Mouse (Mus musculus) stomach, embryonic 15.5 days (tissue): ENCODE measurements around the gene Gsdma3. TPM values are rescaled to one million over a fixed set of nuclear protein-coding genes. Genes with fewer than 3 reads are reported as not detected.
"Not testable (repeated sequence)": the region's sequence is repeated elsewhere in the genome, so short reads cannot be mapped to it uniquely, and the experiment has no call there.

Experiments
- ATAC-seq: fragments of 200-750 bp; cut with Nextera tagmentation; 2 replicates; pipeline ENCODE4 v1.8.0; 2017; ENCODE audit warnings: low read depth, moderate number of reproducible peaks, moderate TSS enrichment; ENCODE audit not compliant: insufficient read depth, low FRiP score
- H3K27ac ChIP-seq: fragments of 300-500 bp; sonication (generic); 2 replicates; pipeline ENCODE4 v1.5.1; 2015; ENCODE audit warnings: mild to moderate bottlenecking, inconsistent platforms
- H3K27me3 ChIP-seq: fragments of 300-500 bp; sonication (generic); replicated peaks from 2 replicates; pipeline ENCODE4 v1.6.1; 2015; ENCODE audit warnings: inconsistent platforms
- H3K36me3 ChIP-seq: fragments of 300-500 bp; sonication (generic); 2 replicates; pipeline ENCODE4 v1.6.1; 2015; ENCODE audit warnings: inconsistent platforms
- H3K4me1 ChIP-seq: fragments of 300-500 bp; sonication (generic); 2 replicates; pipeline ENCODE4 v1.6.1; 2015; ENCODE audit warnings: inconsistent platforms
- H3K4me2 ChIP-seq: fragments of 300-500 bp; sonication (generic); 2 replicates; pipeline ENCODE4 v1.6.1; 2015; ENCODE audit warnings: mild to moderate bottlenecking, inconsistent platforms
- H3K4me3 ChIP-seq: fragments of 300-500 bp; sonication (generic); replicated peaks from 2 replicates; pipeline ENCODE4 v1.5.1; 2015; ENCODE audit warnings: inconsistent platforms
- H3K9ac ChIP-seq: fragments of 300-500 bp; sonication (generic); 2 replicates; pipeline ENCODE4 v1.6.1; 2015; ENCODE audit warnings: inconsistent platforms
- H3K9me3 ChIP-seq: fragments of 300-500 bp; sonication (generic); 2 replicates; pipeline ENCODE4 v1.6.1; 2016; ENCODE audit warnings: inconsistent platforms
- WGBS: fragments of 180-500 bp; shearing (Covaris S2); methylation state at CpG from one replicate; pipeline ENCODE4 v1.1.7; 2015; 5-methylcytosine and 5-hydroxymethylcytosine counted together
- polyA plus RNA-seq: library from polyadenylated mRNA; unstranded; fragments of >200 nt; fragmentation: Nextera tagmentation; extraction: Ambion mirVana; gene quantifications from 2 replicates; pipeline ENCODE4 v1.2.1, GENCODE M21; 2015

Gene Gsdma3
- polyA plus RNA-seq, 1 experiment from 2014 or later = not detected

DNA sequence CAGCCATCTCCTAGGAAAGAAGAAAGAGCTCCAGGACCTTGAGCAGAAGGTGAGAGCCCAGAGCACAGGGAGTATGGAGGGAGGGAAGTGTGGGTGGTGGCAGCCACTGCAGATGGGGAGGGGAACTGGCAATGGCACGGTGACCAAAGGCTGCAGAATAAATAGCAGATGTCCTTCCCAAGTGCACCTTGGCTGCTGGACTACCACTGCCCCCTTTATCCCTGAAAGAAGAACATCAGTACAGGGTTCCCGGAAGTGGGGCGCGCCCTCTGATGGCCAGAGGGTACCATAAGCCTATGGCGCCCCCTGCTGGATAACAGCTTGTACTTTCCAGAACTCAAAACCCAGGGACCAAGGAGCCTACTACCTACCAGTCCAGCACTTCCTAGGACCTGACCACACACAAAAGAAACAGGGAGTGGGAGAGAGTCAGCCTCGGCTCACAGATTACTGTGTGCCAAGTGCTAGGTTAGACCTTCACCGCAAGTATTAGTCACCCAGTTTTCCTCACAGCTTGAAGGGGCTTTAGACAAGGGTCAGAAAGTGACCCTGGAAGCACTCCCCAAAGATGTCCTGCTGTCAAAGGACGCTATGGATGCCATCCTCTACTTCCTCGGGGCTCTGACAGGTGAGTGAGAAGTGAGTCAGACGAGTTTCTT, 9.3 kb downstream of the Gsdma3 start:
- ATAC-seq, H3K4me3 ChIP-seq, H3K9ac ChIP-seq, H3K36me3 ChIP-seq, H3K27ac ChIP-seq, H3K4me1 ChIP-seq, H3K9me3 ChIP-seq, H3K4me2 ChIP-seq, H3K27me3 ChIP-seq: not testable (repeated sequence)
- WGBS = 31% methylated on average over 10 of the region's 10 CpGs

DNA sequence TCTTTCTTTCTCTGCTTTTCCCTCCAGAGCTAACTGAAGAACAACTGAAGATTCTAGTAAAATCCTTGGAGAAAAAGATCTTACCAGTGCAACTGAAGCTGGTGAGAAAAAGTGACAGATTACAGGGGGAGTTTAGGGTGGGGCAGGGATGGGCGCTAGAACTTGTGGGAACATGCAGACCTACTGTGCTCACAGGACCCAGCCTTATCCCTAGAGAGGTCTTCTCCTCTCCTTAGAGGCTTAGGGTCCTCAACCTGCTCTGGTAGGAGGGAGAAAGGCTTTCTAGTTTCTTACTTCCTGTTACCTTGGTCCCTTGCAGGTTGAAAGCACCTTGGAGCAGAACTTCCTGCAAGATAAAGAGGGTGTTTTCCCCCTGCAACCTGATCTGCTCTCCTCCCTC, 11.3 kb downstream of the Gsdma3 start:
- no peaks in the 10 kb centered on the region for H3K9me3 ChIP-seq
- H3K9ac ChIP-seq = no peak overlapping the region
- WGBS = 75% methylated on average over 1 of the region's 1 CpGs
- H3K4me3 ChIP-seq = no peak overlapping the region
- no peak overlapping the region for H3K4me2 ChIP-seq
- H3K27ac ChIP-seq = no peak overlapping the region
- no peak for ATAC-seq
- H3K27me3 ChIP-seq = no peaks in the 10 kb centered on the region
- H3K4me1 ChIP-seq = no peaks in the 10 kb centered on the region
- no peaks in the 10 kb centered on the region for H3K36me3 ChIP-seq

DNA sequence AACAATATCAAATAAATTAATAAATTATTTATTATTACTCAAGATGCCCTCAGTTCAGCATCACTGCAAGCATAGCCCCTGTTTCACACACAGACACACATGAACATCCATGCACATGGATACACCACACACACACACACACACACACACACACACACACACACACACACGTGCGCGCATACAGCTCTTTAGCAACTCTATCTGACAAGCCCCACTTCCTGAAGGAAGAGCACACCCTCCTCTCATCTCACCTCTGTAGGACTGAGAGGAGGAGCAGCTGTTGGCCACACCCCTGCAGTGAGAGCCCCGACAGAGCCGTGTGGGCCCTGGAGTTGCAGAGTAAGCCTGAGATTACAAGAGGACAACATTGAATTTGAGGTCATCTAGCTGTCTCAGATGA, 13.9 kb downstream of the Gsdma3 start:
- Histone ChIP-seq H3K9me3 (no peaks in the 10 kb centered on the region), H3K4me1 (no peaks in the 10 kb centered on the region), H3K36me3 (no peaks in the 10 kb centered on the region), H3K4me3 (no peak overlapping the region), H3K27me3 (no peaks in the 10 kb centered on the region), H3K4me2 (no peak overlapping the region), H3K27ac (no peak overlapping the region), H3K9ac (no peak overlapping the region)
- no peak for ATAC-seq
- 57% methylated on average over 5 of the region's 5 CpGs for WGBS

DNA sequence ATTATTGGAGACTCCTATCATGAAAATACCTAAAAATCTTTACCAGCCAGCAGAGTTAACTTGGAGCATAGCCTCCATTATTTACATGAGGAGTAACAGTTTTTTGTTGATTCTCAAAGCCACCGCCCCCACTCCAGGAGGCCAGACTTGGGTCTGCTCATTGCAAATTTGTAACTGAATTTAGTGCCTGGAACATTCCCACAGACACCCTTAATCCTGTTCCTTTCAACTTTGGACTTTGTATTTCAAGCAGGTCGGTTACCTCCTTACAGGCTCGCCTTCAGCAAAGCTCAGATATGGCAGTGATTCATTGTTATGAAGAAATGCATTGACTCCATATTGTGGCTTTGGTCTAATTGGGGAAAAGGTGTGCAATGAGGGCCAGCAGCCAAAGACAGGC, 18.6 kb downstream of the Gsdma3 start:
- H3K9ac ChIP-seq = no peak overlapping the region
- 67% methylated on average over 3 of the region's 3 CpGs for WGBS
- H3K4me2 ChIP-seq = no peak overlapping the region
- no peak for ATAC-seq
- no peaks in the 10 kb centered on the region for H3K4me1 ChIP-seq
- no peaks in the 10 kb centered on the region for H3K27me3 ChIP-seq
- H3K4me3 ChIP-seq = no peak overlapping the region
- H3K36me3 ChIP-seq = no peaks in the 10 kb centered on the region
- no peak overlapping the region for H3K27ac ChIP-seq
- H3K9me3 ChIP-seq = no peaks in the 10 kb centered on the region

DNA sequence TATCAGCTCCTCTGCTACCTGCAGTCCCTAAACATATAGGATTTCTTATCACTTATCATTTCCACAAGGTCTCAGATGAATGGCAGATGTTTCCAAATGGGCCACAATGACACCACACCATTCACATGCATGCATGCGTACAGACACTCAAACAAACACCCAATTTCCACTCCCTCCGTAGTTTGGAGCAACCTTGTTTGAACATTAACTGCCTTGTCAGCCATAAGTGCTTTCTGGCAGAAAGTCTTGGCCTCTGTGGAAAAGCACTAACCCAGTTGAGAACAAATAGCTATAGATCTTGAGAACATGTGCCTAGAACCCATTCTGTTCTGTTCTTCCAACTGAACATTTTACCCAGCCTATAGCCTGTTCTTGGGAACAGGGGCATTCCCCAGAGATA, 19.8 kb downstream of the Gsdma3 start:
- 65% methylated on average over 2 of the region's 2 CpGs for WGBS
- H3K4me3 ChIP-seq = no peak overlapping the region

DNA sequence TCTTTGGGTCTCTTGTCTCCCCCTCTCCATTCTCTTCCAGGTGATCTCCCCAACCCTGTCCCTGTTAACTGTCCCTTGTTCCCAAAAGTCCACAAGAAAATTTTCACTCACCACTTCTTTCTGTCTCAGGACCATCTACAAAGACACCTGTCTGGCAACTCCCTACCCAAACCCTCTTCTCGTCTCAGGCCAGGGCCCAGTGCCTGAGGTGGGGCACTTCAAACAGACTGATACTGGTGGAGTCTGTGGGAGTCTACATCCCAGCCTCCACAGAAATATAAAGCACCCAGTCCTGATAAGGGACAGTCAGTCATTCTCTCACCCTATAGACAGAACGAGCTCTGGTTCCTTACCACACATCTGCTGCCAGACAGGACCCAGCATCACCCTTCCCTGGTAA, 20.3 kb downstream of the Gsdma3 start, which contains the start of gene Gsdma2:
Gene Gsdma2 (plus strand): TSS at position 301 of the 400 bp plus-strand sequence.
- H3K27me3 ChIP-seq = 0 out of 2 replicates have a peak, but pooled peaks cover 2% of the 10 kb centered on the region
- H3K27ac ChIP-seq = no peak within 1 kb of the TSS
- no peak within 1 kb of the TSS for H3K4me2 ChIP-seq
- WGBS = 44% methylated on average over 2 of the region's 2 CpGs
- no peaks in the 10 kb centered on the region for H3K4me1 ChIP-seq
- H3K9ac ChIP-seq = no peak within 1 kb of the TSS
- no peaks in the 10 kb centered on the region for H3K36me3 ChIP-seq
- H3K4me3 ChIP-seq = no peak within 1 kb of the TSS
- no peaks in the 10 kb centered on the region for H3K9me3 ChIP-seq
- ATAC-seq = no peak

More for the DNA sequence above, 19.8 kb downstream of the Gsdma3 start:
- H3K36me3 ChIP-seq = no peaks in the 10 kb centered on the region
- no peaks in the 10 kb centered on the region for H3K9me3 ChIP-seq
- H3K4me2 ChIP-seq = no peak overlapping the region
- H3K27me3 ChIP-seq = 0 out of 2 replicates have a peak, but pooled peaks cover 2% of the 10 kb centered on the region
- no peak overlapping the region for H3K9ac ChIP-seq
- H3K27ac ChIP-seq = no peak overlapping the region
- H3K4me1 ChIP-seq = no peaks in the 10 kb centered on the region
- ATAC-seq = no peak

DNA sequence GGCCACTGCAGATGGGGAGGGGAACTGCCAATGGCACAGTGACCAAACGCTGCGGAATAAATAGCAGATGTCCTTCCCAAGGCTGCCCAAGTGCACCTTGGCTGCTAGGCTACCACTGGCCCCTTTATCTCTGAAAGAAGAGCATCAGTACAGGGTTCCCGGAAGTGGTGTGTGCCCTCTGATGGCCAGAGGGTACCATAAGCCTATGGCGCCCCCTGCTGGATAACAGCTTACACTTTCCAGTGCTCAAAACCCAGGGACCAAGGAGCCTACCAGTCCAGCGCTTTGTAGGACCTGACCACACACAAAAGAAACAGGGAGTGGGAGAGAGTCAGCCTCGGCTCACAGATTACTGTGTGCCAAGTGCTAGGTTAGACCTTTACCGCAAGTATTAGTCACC, 28.9 kb downstream of the Gsdma3 start:
- H3K36me3 ChIP-seq, H3K27ac ChIP-seq, H3K9me3 ChIP-seq, H3K4me3 ChIP-seq, H3K9ac ChIP-seq, H3K4me2 ChIP-seq, H3K27me3 ChIP-seq, H3K4me1 ChIP-seq: not testable (repeated sequence)
- peak; percentile 35 for ATAC-seq
- WGBS = 15% methylated on average over 7 of the region's 7 CpGs

DNA sequence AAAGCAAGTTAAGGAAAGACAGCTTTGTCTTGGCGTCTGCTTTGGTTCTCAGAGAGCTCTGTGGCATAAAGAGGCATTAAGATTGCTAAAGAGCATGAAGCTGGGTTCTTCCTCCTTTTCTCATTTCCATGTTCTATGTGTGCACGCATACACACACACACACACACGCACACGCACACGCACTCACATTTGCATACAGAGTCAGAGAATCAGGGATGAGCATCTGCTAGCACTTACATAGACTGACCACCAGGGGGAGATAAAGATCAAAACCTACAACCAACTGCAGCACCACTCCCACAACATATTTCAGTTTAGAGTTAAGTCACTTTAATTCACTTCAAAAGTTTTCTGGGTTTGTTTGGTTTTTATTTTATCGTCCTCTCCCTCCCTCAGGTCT, 34.4 kb downstream of the Gsdma3 start:
- no peak overlapping the region for H3K4me3 ChIP-seq
- no peak overlapping the region for H3K4me2 ChIP-seq
- no peak overlapping the region for H3K9ac ChIP-seq

DNA sequence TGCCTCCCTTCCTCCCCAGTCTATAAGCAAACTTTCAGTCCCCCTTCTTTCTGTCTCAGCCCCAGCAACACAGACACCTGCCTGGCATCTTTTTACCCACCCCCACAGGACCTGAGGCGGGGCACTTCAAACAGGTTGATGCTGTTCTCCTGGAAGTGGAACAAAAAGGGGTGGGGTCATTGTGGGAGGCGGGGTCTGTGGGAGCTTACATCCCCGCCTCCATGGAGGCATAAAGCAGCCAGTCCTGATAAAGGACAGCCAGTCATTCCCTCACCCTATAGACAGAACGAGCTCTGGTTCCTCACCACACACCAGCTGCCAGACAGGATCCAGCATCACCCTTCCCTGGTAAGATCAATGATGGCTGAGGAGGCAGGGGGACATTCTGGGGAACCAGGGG, 37.9 kb downstream of the Gsdma3 start, which contains the start of gene Gsdma:
Gene Gsdma (plus strand): TSS at position 261 of the 400 bp plus-strand sequence.
- Histone ChIP-seq H3K27ac (no peak within 1 kb of the TSS), H3K27me3 (0 out of 2 replicates have a peak, but pooled peaks cover 7% of the 10 kb centered on the region), H3K9me3 (no peaks in the 10 kb centered on the region), H3K4me2 (no peak within 1 kb of the TSS), H3K4me3 (no peak within 1 kb of the TSS), H3K36me3 (no peaks in the 10 kb centered on the region), H3K9ac (no peak within 1 kb of the TSS), H3K4me1 (no peaks in the 10 kb centered on the region)
- WGBS = 23% methylated on average over 4 of the region's 4 CpGs
- no peak for ATAC-seq

More for the DNA sequence above, 34.4 kb downstream of the Gsdma3 start:
- ATAC-seq = no peak
- Histone ChIP-seq H3K36me3 (no peaks in the 10 kb centered on the region), H3K27ac (no peak overlapping the region), H3K27me3 (no peaks in the 10 kb centered on the region), H3K9me3 (no peaks in the 10 kb centered on the region), H3K4me1 (no peaks in the 10 kb centered on the region)
- 10% methylated on average over 6 of the region's 6 CpGs for WGBS

DNA sequence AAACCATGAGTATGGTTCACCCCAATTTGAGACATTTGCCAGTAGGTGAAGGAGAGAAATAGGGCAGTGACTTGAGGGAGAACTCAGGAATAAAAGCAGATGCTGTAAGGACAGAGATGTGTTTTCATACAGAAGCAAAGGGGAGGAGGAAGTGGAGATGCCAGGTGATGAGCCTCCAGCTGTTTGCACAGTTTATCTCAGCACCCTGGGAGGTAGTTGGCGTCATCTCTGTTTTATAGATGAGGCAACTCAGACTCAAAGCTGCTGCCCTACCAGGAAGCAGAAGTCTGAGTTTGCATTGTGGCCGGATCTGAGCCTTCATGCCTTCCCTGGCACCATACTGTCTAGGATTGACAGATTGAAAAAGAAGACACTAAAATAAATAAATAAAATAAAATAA, 42.8 kb downstream of the Gsdma3 start:
- H3K27me3 ChIP-seq = 0 out of 2 replicates have a peak, but pooled peaks cover 7% of the 10 kb centered on the region
- H3K4me1 ChIP-seq = no peaks in the 10 kb centered on the region
- no peak overlapping the region for H3K4me3 ChIP-seq
- no peaks in the 10 kb centered on the region for H3K9me3 ChIP-seq
- H3K4me2 ChIP-seq = no peak overlapping the region
- H3K9ac ChIP-seq = no peak overlapping the region
- 48% methylated on average over 2 of the region's 2 CpGs for WGBS
- no peak for ATAC-seq
- no peaks in the 10 kb centered on the region for H3K36me3 ChIP-seq
- no peak overlapping the region for H3K27ac ChIP-seq

DNA sequence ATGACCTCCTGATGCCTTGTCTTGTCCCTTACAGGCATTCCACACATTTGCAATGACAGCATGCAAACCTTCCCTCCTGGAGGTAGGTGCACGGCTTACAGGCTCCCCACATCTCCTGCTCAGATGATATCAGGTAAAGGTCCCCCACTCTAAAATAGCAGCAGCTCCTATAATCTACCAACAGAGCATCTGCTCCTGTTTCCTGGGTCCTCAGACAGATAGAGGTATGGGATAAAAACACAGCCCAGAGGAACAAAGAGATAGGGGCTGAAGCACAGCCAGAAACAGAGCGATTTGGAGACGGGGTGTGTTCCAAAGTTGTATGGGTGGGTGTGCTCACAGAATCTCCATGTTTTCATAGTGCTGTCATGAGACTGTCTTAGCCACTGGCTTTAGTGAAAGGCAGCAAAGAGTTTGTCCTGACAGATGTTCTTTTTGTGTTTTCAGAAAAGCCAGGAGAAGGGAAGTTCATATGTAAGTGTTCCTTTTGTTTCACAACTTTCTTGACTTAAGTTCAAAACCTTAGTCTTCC, 45.2 kb downstream of the Gsdma3 start:
- Histone ChIP-seq H3K9me3 (no peaks in the 10 kb centered on the region), H3K9ac (no peak overlapping the region), H3K27me3 (0 out of 2 replicates have a peak, but pooled peaks cover 7% of the 10 kb centered on the region), H3K27ac (no peak overlapping the region), H3K4me1 (no peaks in the 10 kb centered on the region), H3K4me2 (no peak overlapping the region), H3K4me3 (no peak overlapping the region), H3K36me3 (no peaks in the 10 kb centered on the region)
- WGBS = 62% methylated on average over 3 of the region's 3 CpGs
- no peak for ATAC-seq

DNA sequence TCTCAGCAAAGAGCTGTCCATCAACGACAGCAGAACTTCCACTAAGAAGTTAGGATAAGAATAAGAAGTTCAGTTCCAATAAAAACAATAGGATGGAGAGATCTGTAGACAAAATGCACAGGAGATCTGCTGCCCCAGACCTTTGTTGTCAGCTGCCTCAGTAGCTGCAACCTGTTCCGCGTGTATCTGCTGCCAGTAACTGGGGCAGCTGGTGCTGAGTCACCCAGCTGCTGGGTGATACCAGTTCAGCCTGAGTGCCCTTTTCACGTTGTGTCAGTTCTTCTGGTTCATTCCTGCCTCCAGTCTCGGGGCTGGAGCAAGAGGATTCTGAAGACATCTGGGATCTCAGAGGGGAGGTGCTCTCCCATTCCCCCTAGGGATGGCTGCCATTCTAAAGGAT, 45.7 kb downstream of the Gsdma3 start:
- no peaks in the 10 kb centered on the region for H3K36me3 ChIP-seq
- no peak overlapping the region for H3K4me3 ChIP-seq
- no peak for ATAC-seq
- H3K4me2 ChIP-seq = no peak overlapping the region
- H3K27ac ChIP-seq = no peak overlapping the region
- no peak overlapping the region for H3K9ac ChIP-seq
- no peaks in the 10 kb centered on the region for H3K9me3 ChIP-seq
- 0 out of 2 replicates have a peak, but pooled peaks cover 7% of the 10 kb centered on the region for H3K27me3 ChIP-seq
- WGBS = 50% methylated on average over 5 of the region's 5 CpGs
- H3K4me1 ChIP-seq = no peaks in the 10 kb centered on the region
